Mouse (Mus musculus): ENCODE measurements at regions not wholly inside any gene's neighbourhood (a gene's known extent, or its start where the extent isn't known, plus 50 kb on each side); places are given as distances from the start of the nearest gene placed in this dataset.

DNA sequence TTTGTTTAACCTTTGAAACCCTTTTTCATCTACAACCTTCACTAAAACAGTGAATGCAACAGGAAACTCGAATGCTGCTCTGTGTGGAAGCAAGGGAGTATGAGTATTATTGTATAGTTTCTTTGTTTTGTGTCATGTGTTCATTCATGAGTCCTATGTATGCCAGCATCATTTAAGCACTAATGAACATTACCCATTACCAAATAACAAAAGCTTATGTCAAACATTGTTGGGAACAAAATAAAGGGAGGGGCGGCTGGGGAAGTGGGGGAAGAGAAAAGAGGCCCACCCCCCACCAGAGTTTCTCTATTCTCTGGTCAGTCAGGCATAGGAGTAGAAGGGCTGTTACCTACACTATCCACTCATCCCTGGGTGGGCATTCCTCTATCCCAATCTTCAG is 642.5 kb downstream of the Actr3 start:
- H3K9ac ChIP-seq (replicated peaks) = no peak overlapping the region
- H3K4me1 ChIP-seq (replicated peaks) = no peaks in the 10 kb centered on the region
- no peaks in the 10 kb centered on the region for H3K36me3 ChIP-seq
- no peaks in the 10 kb centered on the region for H3K9me3 ChIP-seq
- ATAC-seq = no peak
- no peak overlapping the region for H3K4me3 ChIP-seq (replicated peaks)
- H3K27me3 ChIP-seq = no peaks in the 10 kb centered on the region
- H3K4me2 ChIP-seq (replicated peaks) = no peak overlapping the region
- WGBS = 64% methylated on average over 2 of the region's 2 CpGs
- H3K27ac ChIP-seq = no peak overlapping the region

DNA sequence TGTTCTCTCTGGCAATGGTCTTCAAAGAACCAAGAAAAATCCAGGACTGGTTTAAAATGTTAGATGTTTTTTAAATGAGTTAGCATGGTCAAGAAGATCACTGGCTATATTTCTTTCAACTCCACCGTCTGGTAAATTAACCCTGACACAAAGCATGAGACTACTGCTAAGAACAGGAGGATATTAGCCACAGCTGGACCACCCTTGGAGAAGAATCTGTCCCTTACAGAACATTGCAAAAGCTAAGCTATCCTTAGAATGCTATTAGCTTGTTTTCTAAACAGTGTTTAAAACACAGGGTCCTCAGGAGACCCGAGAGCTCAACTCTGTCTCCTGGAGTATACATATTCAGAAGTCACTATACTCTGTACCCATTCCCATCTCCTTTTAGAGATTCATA is 644.9 kb downstream of the Actr3 start:
- Histone ChIP-seq H3K4me3 (replicated peaks) (no peak overlapping the region), H3K4me2 (replicated peaks) (no peak overlapping the region), H3K9ac (replicated peaks) (no peak overlapping the region), H3K9me3 (no peaks in the 10 kb centered on the region), H3K27ac (no peak overlapping the region), H3K36me3 (no peaks in the 10 kb centered on the region), H3K27me3 (no peaks in the 10 kb centered on the region), H3K4me1 (replicated peaks) (no peaks in the 10 kb centered on the region)
- ATAC-seq = no peak
- WGBS = 66% methylated on average over 2 of the region's 2 CpGs

DNA sequence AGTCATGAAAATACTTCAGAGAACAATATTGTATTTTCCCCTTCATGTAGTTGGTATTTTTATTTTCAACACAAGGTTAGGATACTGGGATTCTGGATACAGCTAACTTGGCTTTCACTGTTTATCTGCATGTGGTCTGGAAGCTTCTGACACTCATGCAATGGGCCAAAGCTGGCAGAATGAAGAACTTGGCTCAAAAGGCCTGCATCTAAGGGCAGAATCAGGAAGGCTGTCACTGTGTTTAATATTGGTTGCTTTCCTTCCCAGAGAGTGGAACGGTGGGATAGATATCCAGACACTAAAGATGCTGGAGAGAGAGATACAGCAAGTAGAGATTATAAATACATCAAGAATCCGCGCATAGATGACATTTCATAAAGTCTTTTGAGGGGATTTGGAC is 645.4 kb downstream of the Actr3 start:
- Histone ChIP-seq H3K4me2 (replicated peaks) (no peak overlapping the region), H3K4me3 (replicated peaks) (no peak overlapping the region), H3K36me3 (no peaks in the 10 kb centered on the region), H3K27ac (no peak overlapping the region), H3K9me3 (no peaks in the 10 kb centered on the region), H3K27me3 (no peaks in the 10 kb centered on the region), H3K4me1 (replicated peaks) (no peaks in the 10 kb centered on the region), H3K9ac (replicated peaks) (no peak overlapping the region)
- WGBS = 94% methylated on average over 3 of the region's 3 CpGs
- ATAC-seq = no peak

DNA sequence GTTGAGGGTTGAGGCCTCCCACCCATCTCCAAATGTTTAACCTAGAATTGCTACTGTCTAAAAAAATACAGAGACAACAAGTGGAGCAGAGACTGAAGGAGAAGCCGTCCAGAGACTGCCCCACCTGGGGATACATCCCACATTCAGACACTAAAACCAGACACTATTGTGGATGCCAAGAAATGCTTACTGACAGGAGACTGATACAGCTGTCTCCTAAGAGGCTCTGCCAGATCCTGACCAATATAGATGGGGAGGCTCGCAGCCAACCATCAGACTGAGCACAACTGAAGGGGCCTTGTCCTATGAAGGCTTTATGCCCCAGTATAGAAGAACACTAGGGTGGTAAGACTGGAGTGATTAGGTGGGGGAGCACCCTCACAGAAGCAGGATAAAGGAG is 652.5 kb downstream of the Actr3 start:
- Histone ChIP-seq H3K27ac (no peak overlapping the region), H3K27me3 (no peaks in the 10 kb centered on the region), H3K9ac (replicated peaks) (no peak overlapping the region), H3K4me2 (replicated peaks) (no peak overlapping the region), H3K36me3 (no peaks in the 10 kb centered on the region), H3K4me1 (replicated peaks) (no peaks in the 10 kb centered on the region), H3K4me3 (replicated peaks) (no peak overlapping the region), H3K9me3 (no peaks in the 10 kb centered on the region)
- ATAC-seq = no peak
- 74% methylated on average over 2 of the region's 2 CpGs for WGBS

DNA sequence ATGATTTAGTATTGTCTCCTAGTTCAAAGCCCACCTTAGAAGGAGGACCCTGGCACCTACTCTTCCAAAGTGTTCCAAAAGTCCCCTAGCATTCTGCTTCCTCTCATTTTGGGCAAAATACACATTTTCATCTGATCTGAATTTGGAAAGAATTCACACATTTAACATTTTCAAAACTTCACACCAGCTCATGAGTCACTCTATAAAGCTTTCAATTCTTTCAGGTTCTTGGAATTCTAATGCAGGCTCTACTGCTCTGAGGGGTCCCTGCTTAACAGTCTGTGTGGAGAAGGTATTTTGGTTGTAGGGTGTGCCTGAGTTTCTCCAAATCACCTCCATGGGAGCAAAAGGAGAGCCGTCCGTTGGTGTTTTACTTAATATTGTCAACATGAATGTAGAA is 657.8 kb downstream of the Actr3 start:
- Histone ChIP-seq H3K27me3 (no peaks in the 10 kb centered on the region), H3K4me1 (replicated peaks) (no peaks in the 10 kb centered on the region), H3K9me3 (no peaks in the 10 kb centered on the region), H3K27ac (no peak overlapping the region), H3K4me3 (replicated peaks) (no peak overlapping the region), H3K36me3 (no peaks in the 10 kb centered on the region), H3K9ac (replicated peaks) (no peak overlapping the region), H3K4me2 (replicated peaks) (no peak overlapping the region)
- WGBS = 93% methylated on average over 2 of the region's 2 CpGs
- ATAC-seq = no peak

DNA sequence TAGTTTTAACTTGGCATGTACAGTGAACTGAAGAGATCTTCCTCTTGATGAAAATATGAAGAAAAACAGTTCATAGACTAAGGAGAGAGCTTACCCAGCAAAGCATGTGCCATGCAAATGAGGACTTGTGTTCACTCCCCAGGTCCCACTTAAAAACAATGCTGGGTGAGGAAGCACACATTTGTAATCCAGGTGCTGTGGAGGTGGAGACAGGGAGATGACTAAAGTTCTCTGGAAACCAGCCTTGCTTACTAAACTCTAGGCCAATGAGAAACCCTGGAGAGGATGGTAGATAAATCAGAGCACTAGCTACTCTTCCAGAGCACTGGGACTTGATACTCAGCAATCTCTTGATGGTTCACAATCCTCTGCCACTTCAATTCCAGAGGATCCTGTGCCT is 678.8 kb downstream of the Actr3 start:
- ATAC-seq = no peak
- no peak overlapping the region for H3K9ac ChIP-seq (replicated peaks)
- no peak overlapping the region for H3K4me2 ChIP-seq (replicated peaks)
- H3K9me3 ChIP-seq = no peaks in the 10 kb centered on the region
- no peak overlapping the region for H3K27ac ChIP-seq
- H3K27me3 ChIP-seq = no peaks in the 10 kb centered on the region
- H3K36me3 ChIP-seq = no peaks in the 10 kb centered on the region
- no peaks in the 10 kb centered on the region for H3K4me1 ChIP-seq (replicated peaks)
- H3K4me3 ChIP-seq (replicated peaks) = no peak overlapping the region

DNA sequence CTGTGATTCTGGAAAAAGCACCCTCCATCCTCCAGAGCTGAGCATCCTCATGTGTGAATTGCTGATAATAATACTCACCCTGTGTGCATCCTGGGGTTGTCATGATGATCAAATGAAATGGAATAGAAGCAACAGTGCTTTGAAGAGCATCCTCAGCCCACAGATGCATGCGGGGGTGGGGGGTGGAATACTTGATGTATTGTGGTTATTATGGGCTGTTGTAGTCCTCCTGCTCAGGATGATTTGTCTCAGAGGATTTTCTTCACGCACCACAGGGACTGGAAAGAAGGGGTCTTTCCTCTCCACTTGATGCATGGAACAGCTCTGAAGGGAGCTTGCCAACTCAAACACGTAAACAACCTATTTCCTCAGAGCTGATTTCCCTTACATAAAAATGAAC is 694.4 kb upstream of the Dpp10 start:
- Histone ChIP-seq H3K27me3 (no peaks in the 10 kb centered on the region), H3K27ac (no peak overlapping the region), H3K9me3 (no peaks in the 10 kb centered on the region), H3K4me3 (replicated peaks) (no peak overlapping the region), H3K9ac (replicated peaks) (no peak overlapping the region), H3K4me1 (replicated peaks) (no peaks in the 10 kb centered on the region), H3K4me2 (replicated peaks) (no peak overlapping the region), H3K36me3 (no peaks in the 10 kb centered on the region)
- WGBS = 64% methylated on average over 3 of the region's 3 CpGs
- ATAC-seq = 0 out of 2 replicates have a peak, but pooled peaks have one; percentile 45

DNA sequence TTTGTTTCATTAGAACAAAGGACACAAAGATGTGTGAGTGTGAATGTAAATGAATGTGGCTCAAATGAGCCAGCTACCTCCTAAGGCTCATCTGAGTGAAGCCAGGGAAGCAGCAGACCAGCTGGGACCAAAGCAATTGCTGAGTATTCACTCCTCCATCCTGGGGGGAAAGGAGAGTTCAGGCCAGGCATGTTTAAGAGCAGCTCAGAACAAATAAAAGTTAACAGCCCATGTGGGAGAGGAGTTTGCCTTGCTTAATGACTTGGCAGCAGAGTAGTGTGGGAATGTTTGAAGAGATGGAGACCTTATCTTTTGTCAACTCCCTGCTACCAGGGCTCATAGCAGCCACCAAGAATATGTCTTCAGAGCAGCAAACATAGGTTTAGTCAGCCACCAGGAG is 685.0 kb upstream of the Dpp10 start:
- no peaks in the 10 kb centered on the region for H3K4me1 ChIP-seq (replicated peaks)
- H3K27ac ChIP-seq = no peak overlapping the region
- no peaks in the 10 kb centered on the region for H3K27me3 ChIP-seq
- no peak overlapping the region for H3K9ac ChIP-seq (replicated peaks)
- H3K9me3 ChIP-seq = no peaks in the 10 kb centered on the region
- H3K4me2 ChIP-seq (replicated peaks) = no peak overlapping the region
- no peak overlapping the region for H3K4me3 ChIP-seq (replicated peaks)
- no peak for ATAC-seq
- H3K36me3 ChIP-seq = no peaks in the 10 kb centered on the region

DNA sequence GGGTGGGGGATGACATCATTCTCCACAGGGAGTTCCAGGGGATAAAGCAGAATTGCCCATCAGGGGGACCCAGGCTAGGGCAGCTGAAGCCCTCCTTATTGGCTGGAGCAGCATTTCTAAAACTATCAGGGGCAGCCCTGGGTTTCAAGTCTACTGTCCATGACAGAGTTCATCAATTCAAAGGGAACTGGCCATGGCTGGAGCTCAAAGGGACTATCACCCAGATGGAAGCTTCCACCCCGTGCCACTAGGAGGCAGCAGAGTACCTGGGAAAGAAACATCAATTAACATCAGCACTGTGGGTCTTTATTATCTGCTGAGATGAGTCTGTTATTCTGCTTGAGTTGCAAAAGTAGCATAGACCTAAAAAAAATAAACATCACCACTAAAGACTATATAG is 672.7 kb upstream of the Dpp10 start:
- Histone ChIP-seq H3K36me3 (no peaks in the 10 kb centered on the region), H3K4me3 (replicated peaks) (no peak overlapping the region), H3K27ac (no peak overlapping the region), H3K9ac (replicated peaks) (no peak overlapping the region), H3K4me1 (replicated peaks) (no peaks in the 10 kb centered on the region), H3K27me3 (no peaks in the 10 kb centered on the region), H3K9me3 (no peaks in the 10 kb centered on the region), H3K4me2 (replicated peaks) (no peak overlapping the region)
- 0% methylated on average over 1 of the region's 1 CpGs for WGBS
- peak; percentile 74; the same call in 1 of the 2 replicates for ATAC-seq

DNA sequence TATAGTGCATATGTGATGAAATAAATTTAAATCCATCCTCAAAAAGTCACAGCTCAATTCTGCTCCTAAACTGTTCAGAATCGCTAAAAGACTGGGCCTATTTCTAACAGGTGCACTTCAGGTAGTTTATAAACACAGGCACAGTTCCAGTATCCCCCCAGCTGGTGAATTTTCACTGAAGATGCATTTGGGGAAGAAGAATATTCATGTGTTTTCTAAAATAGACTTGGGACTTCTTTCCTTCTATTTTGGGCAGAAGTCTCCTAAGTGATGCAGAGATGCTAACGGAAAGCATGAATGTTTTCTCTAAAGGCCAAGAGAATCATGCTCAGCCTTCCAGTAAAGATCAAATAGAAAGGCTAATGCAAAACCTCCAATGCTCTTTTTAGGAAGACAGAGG is 660.9 kb upstream of the Dpp10 start:
- Histone ChIP-seq H3K4me2 (replicated peaks) (no peak overlapping the region), H3K9ac (replicated peaks) (no peak overlapping the region), H3K27me3 (no peaks in the 10 kb centered on the region), H3K27ac (no peak overlapping the region), H3K4me3 (replicated peaks) (no peak overlapping the region), H3K9me3 (no peaks in the 10 kb centered on the region), H3K4me1 (replicated peaks) (no peaks in the 10 kb centered on the region), H3K36me3 (no peaks in the 10 kb centered on the region)
- 88% methylated on average over 2 of the region's 2 CpGs for WGBS
- no peak for ATAC-seq

DNA sequence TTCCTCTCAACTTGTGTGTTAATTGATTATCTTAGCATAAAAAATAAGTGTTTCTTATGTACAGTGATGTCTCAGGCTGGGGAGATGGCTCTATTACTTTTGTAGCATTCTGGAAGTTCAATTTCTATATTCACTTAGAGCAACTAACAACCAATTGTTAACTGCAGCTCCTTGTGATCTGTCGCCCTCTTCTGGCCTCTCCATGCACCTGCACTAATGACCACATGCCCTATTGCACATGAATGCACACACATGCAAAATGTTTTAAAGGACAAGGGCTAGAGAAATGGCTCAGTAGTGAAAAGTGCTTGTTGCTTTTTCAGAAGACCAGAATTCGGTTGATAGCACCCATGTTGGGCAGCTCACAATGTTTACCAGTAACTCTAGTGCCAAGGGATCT is 629.1 kb upstream of the Dpp10 start:
- Histone ChIP-seq H3K36me3 (no peaks in the 10 kb centered on the region), H3K9me3 (no peaks in the 10 kb centered on the region), H3K4me3 (replicated peaks) (no peak overlapping the region), H3K9ac (replicated peaks) (no peak overlapping the region), H3K4me1 (replicated peaks) (no peaks in the 10 kb centered on the region), H3K27ac (no peak overlapping the region), H3K27me3 (no peaks in the 10 kb centered on the region), H3K4me2 (replicated peaks) (no peak overlapping the region)
- 31% methylated on average over 2 of the region's 2 CpGs for WGBS
- no peak for ATAC-seq

DNA sequence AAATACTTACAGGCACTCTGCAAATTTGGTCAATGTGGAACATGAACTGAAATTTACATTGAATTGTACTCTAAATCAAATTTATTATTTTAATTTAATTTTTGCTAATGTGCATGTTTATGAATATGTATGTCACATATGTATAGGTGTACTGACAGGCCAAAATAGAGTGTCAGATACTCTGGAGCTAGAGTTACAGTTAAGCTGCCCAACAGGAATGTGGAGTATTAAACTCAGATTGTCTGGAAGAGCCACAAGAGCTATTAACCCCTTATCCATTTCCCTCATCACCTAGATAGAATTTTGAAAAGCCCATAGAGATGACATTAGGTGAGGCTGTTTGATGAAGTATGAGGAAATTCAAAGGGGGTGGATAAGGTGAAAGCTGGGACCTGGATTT is 607.5 kb upstream of the Dpp10 start:
- no peak overlapping the region for H3K4me3 ChIP-seq (replicated peaks)
- H3K4me1 ChIP-seq (replicated peaks) = no peaks in the 10 kb centered on the region
- ATAC-seq = no peak
- no peaks in the 10 kb centered on the region for H3K36me3 ChIP-seq
- H3K9me3 ChIP-seq = no peaks in the 10 kb centered on the region
- no peak overlapping the region for H3K4me2 ChIP-seq (replicated peaks)
- no peaks in the 10 kb centered on the region for H3K27me3 ChIP-seq
- H3K27ac ChIP-seq = no peak overlapping the region
- H3K9ac ChIP-seq (replicated peaks) = no peak overlapping the region

DNA sequence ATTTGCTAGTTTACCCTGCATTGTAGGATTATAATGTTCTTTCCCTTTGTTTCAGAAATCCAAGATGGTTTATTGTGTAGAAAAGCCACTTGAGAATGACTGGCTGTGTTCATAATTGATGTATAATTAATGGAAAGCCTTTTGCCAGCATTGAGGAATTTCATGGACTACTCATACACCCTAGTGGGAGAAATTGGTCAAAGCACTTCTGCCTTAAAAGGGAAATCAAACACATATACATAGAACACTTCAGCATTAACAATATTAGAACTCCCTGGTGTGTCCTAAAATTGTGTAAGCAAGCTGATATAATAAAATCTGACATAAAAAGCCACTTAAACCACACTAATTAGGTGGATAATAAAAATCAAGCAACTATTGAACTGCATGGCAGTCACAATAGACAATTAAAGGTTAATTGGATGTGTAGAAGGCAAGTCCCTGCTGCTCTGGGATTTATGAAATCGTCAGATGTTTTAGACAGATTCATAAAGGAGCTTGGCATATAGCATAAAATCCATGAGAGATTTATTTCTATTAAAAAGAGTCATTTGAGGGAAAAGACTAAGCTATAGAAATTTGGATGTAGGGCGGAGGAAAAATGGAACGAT is 607.0 kb upstream of the Dpp10 start:
- Histone ChIP-seq H3K4me1 (replicated peaks) (no peaks in the 10 kb centered on the region), H3K9ac (replicated peaks) (no peak overlapping the region), H3K27me3 (no peaks in the 10 kb centered on the region), H3K9me3 (no peaks in the 10 kb centered on the region), H3K27ac (no peak overlapping the region), H3K4me3 (replicated peaks) (no peak overlapping the region), H3K36me3 (no peaks in the 10 kb centered on the region), H3K4me2 (replicated peaks) (no peak overlapping the region)
- WGBS = 72% methylated on average over 3 of the region's 3 CpGs
- peak; percentile 77; the same call in 1 of the 2 replicates for ATAC-seq

All from midbrain, embryonic 13.5 days (tissue).